Mouse (Mus musculus) erythroblast, embryonic 14.5 days (primary cell): ENCODE data around the gene Ggt1.

ENCODE experiments used
- GATA1 ChIP-seq: IDR thresholded peaks from 2 replicates; pipeline ENCODE4 v1.6.1; 2012; ENCODE audit warnings: low read length, inconsistent platforms, mixed read lengths
- TAL1 ChIP-seq: IDR thresholded peaks from 3 replicates; pipeline ENCODE4 v1.6.1; 2012; ENCODE audit warnings: low read length, inconsistent platforms, mixed read lengths

GRCm38 (mm10) chr10:75625920-75626319 lies 64.5 kb downstream of the Ggt1 start:
- TF ChIP-seq GATA1 (no peak), TAL1 (no peak)
